Mouse (Mus musculus): ENCODE results near the gene Gm10961. TPM values are rescaled to one million over a fixed set of nuclear protein-coding genes. Genes with fewer than 3 reads are reported as not detected.

Gm10961 gene
- polyA plus RNA-seq, 1 experiment from 2014 or later, result not detected

- H3K9ac ChIP-seq, result no peak overlapping the region; the same call in 1 of the 2 replicates
- H3K27me3 ChIP-seq (replicated peaks), result peaks cover 88% of the 10 kb centered on the region
- H3K4me1 ChIP-seq (replicated peaks), result peaks cover 11% of the 10 kb centered on the region
- no peaks in the 10 kb centered on the region for H3K9me3 ChIP-seq (replicated peaks)
- no peaks in the 10 kb centered on the region for H3K36me3 ChIP-seq
- WGBS, result 1% methylated on average over 34 of the region's 34 CpGs
- peak overlapping the region; percentile 88 for H3K4me2 ChIP-seq
- H3K27ac ChIP-seq (ENCODE audit: poor library complexity, severe bottlenecking), result no peak overlapping the region
- H3K4me3 ChIP-seq, result peak overlapping the region; percentile 52
- ATAC-seq (ENCODE audit: insufficient number of reproducible peaks, low FRiP score), result no peak
Measured at GRCm38 (mm10) chr3:107595938-107596461, 35.1 kb upstream of the Gm10961 start.

GRCm38 (mm10) chr3:107596559-107596958, 34.6 kb upstream of the Gm10961 start:
- peak overlapping the region; percentile 52 for H3K4me3 ChIP-seq
- no peak overlapping the region for H3K9ac ChIP-seq
- H3K9me3 ChIP-seq (replicated peaks), result no peaks in the 10 kb centered on the region
- 1% methylated on average over 26 of the region's 26 CpGs for WGBS
- H3K27me3 ChIP-seq (replicated peaks), result peaks cover 89% of the 10 kb centered on the region
- ATAC-seq (ENCODE audit: insufficient number of reproducible peaks, low FRiP score), result no peak
- no peak overlapping the region for H3K27ac ChIP-seq (ENCODE audit: poor library complexity, severe bottlenecking)
- H3K4me1 ChIP-seq (replicated peaks), result peaks cover 11% of the 10 kb centered on the region
- peak overlapping the region; percentile 88 for H3K4me2 ChIP-seq
- no peaks in the 10 kb centered on the region for H3K36me3 ChIP-seq

GRCm38 (mm10) chr3:107597134-107597533, 34.0 kb upstream of the Gm10961 start:
- H3K27ac ChIP-seq (ENCODE audit: poor library complexity, severe bottlenecking), result no peak overlapping the region
- ATAC-seq (ENCODE audit: insufficient number of reproducible peaks, low FRiP score), result no peak
- H3K9ac ChIP-seq, result no peak overlapping the region
- no peak overlapping the region for H3K4me2 ChIP-seq
- H3K36me3 ChIP-seq, result no peaks in the 10 kb centered on the region
- H3K4me1 ChIP-seq (replicated peaks), result peaks cover 11% of the 10 kb centered on the region
- H3K27me3 ChIP-seq (replicated peaks), result peaks cover 90% of the 10 kb centered on the region
- WGBS, result 3% methylated on average over 21 of the region's 24 CpGs
- H3K9me3 ChIP-seq (replicated peaks), result no peaks in the 10 kb centered on the region
- no peak overlapping the region for H3K4me3 ChIP-seq

- WGBS, result 6% methylated on average over 22 of the region's 22 CpGs
- H3K36me3 ChIP-seq, result no peaks in the 10 kb centered on the region
- peaks cover 87% of the 10 kb centered on the region for H3K27me3 ChIP-seq (replicated peaks)
- no peak for ATAC-seq (ENCODE audit: insufficient number of reproducible peaks, low FRiP score)
- H3K4me3 ChIP-seq, result no peak overlapping the region
- H3K9ac ChIP-seq, result no peak overlapping the region
- no peak overlapping the region for H3K27ac ChIP-seq (ENCODE audit: poor library complexity, severe bottlenecking)
- H3K4me2 ChIP-seq, result no peak overlapping the region
- H3K4me1 ChIP-seq (replicated peaks), result peaks cover 11% of the 10 kb centered on the region
- no peaks in the 10 kb centered on the region for H3K9me3 ChIP-seq (replicated peaks)
Measured at GRCm38 (mm10) chr3:107597586-107598389, 33.3 kb upstream of the Gm10961 start.

- Histone ChIP-seq H3K9ac (no peak overlapping the region), H3K27ac (ENCODE audit: poor library complexity, severe bottlenecking) (no peak overlapping the region), H3K4me1 (replicated peaks) (peaks cover 6% of the 10 kb centered on the region), H3K9me3 (replicated peaks) (no peaks in the 10 kb centered on the region), H3K4me2 (no peak overlapping the region), H3K27me3 (replicated peaks) (peaks cover 81% of the 10 kb centered on the region), H3K4me3 (no peak overlapping the region), H3K36me3 (no peaks in the 10 kb centered on the region)
- WGBS, result 38% methylated on average over 6 of the region's 6 CpGs
- no peak for ATAC-seq (ENCODE audit: insufficient number of reproducible peaks, low FRiP score)
Measured at GRCm38 (mm10) chr3:107600127-107600526, 31.0 kb upstream of the Gm10961 start.

GRCm38 (mm10) chr3:107605304-107605703, 25.8 kb upstream of the Gm10961 start:
- Histone ChIP-seq H3K4me2 (no peak overlapping the region), H3K36me3 (no peaks in the 10 kb centered on the region; the same call in 1 of the 2 replicates), H3K4me1 (replicated peaks) (peaks cover 12% of the 10 kb centered on the region), H3K4me3 (no peak overlapping the region), H3K9me3 (replicated peaks) (no peaks in the 10 kb centered on the region), H3K27ac (ENCODE audit: poor library complexity, severe bottlenecking) (no peak overlapping the region), H3K27me3 (replicated peaks) (peaks cover 37% of the 10 kb centered on the region), H3K9ac (no peak overlapping the region)
- 14% methylated on average over 4 of the region's 4 CpGs for WGBS
- no peak for ATAC-seq (ENCODE audit: insufficient number of reproducible peaks, low FRiP score)

- no peak overlapping the region for H3K9ac ChIP-seq
- H3K27me3 ChIP-seq (replicated peaks), result peaks cover 20% of the 10 kb centered on the region; the same call in 1 of the 2 replicates
- no peak overlapping the region for H3K4me3 ChIP-seq
- ATAC-seq (ENCODE audit: insufficient number of reproducible peaks, low FRiP score), result no peak
- WGBS, result 78% methylated on average over 8 of the region's 8 CpGs
- H3K36me3 ChIP-seq, result peaks cover 13% of the 10 kb centered on the region
- H3K4me1 ChIP-seq (replicated peaks), result peaks cover 25% of the 10 kb centered on the region
- H3K27ac ChIP-seq (ENCODE audit: poor library complexity, severe bottlenecking), result no peak overlapping the region
- H3K9me3 ChIP-seq (replicated peaks), result no peaks in the 10 kb centered on the region
- H3K4me2 ChIP-seq, result no peak overlapping the region
Measured at GRCm38 (mm10) chr3:107607221-107607620, 23.9 kb upstream of the Gm10961 start.

- Histone ChIP-seq H3K4me2 (no peak overlapping the region), H3K27me3 (replicated peaks) (peaks cover 13% of the 10 kb centered on the region; the same call in 1 of the 2 replicates), H3K9me3 (replicated peaks) (no peaks in the 10 kb centered on the region), H3K4me1 (replicated peaks) (peaks cover 26% of the 10 kb centered on the region), H3K36me3 (peaks cover 29% of the 10 kb centered on the region), H3K9ac (no peak overlapping the region), H3K4me3 (no peak overlapping the region), H3K27ac (ENCODE audit: poor library complexity, severe bottlenecking) (no peak overlapping the region)
- WGBS, result 41% methylated on average over 4 of the region's 4 CpGs
- no peak for ATAC-seq (ENCODE audit: insufficient number of reproducible peaks, low FRiP score)
Measured at GRCm38 (mm10) chr3:107608808-107609207, 22.3 kb upstream of the Gm10961 start.

GRCm38 (mm10) chr3:107609376-107609775, 21.7 kb upstream of the Gm10961 start:
- Histone ChIP-seq H3K4me1 (replicated peaks) (peaks cover 26% of the 10 kb centered on the region), H3K27ac (ENCODE audit: poor library complexity, severe bottlenecking) (no peak overlapping the region), H3K27me3 (replicated peaks) (peaks cover 7% of the 10 kb centered on the region; the same call in 1 of the 2 replicates), H3K36me3 (peaks cover 35% of the 10 kb centered on the region), H3K9me3 (replicated peaks) (no peaks in the 10 kb centered on the region), H3K9ac (no peak overlapping the region), H3K4me2 (no peak overlapping the region), H3K4me3 (no peak overlapping the region)
- no peak for ATAC-seq (ENCODE audit: insufficient number of reproducible peaks, low FRiP score)
- WGBS, result 75% methylated on average over 3 of the region's 3 CpGs

GRCm38 (mm10) chr3:107611394-107611793, 19.7 kb upstream of the Gm10961 start:
- peaks cover 55% of the 10 kb centered on the region for H3K36me3 ChIP-seq
- H3K9ac ChIP-seq, result 0 out of 2 replicates have a peak overlapping the region, but pooled peaks have one; percentile 13
- H3K27ac ChIP-seq (ENCODE audit: poor library complexity, severe bottlenecking), result no peak overlapping the region

GRCm38 (mm10) chr3:107612902-107613525, 18.1 kb upstream of the Gm10961 start:
- no peak overlapping the region for H3K4me3 ChIP-seq
- H3K9me3 ChIP-seq (replicated peaks), result no peaks in the 10 kb centered on the region
- 0 out of 2 replicates have a peak, but pooled peaks have one; percentile 56 for ATAC-seq (ENCODE audit: insufficient number of reproducible peaks, low FRiP score)
- peaks cover 14% of the 10 kb centered on the region for H3K4me1 ChIP-seq (replicated peaks)
- no peak overlapping the region for H3K27ac ChIP-seq (ENCODE audit: poor library complexity, severe bottlenecking)
- no peak overlapping the region for H3K4me2 ChIP-seq
- H3K36me3 ChIP-seq, result peaks cover 71% of the 10 kb centered on the region
- H3K27me3 ChIP-seq (replicated peaks), result no peaks in the 10 kb centered on the region
- no peak overlapping the region for H3K9ac ChIP-seq
- 84% methylated on average over 11 of the region's 11 CpGs for WGBS

More at GRCm38 (mm10) chr3:107611394-107611793, 19.7 kb upstream of the Gm10961 start:
- Histone ChIP-seq H3K4me3 (no peak overlapping the region), H3K27me3 (replicated peaks) (no peaks in the 10 kb centered on the region), H3K9me3 (replicated peaks) (no peaks in the 10 kb centered on the region), H3K4me1 (replicated peaks) (peaks cover 18% of the 10 kb centered on the region), H3K4me2 (no peak overlapping the region)
- 46% methylated on average over 4 of the region's 4 CpGs for WGBS
- ATAC-seq (ENCODE audit: insufficient number of reproducible peaks, low FRiP score), result no peak

All from heart, embryonic 12.5 days (tissue).